8 mouse cellular contexts compared by ENCODE assay signal in genomic region chr6:100013949-100014348, GRCm38 (mm10).
A peak's percentile ranks its signal among the peaks of the same experiment; 100 is the strongest.
DNase-seq lines count a peak whose midpoint lies in the region; ATAC-seq and TF ChIP-seq lines count a peak whose summit lies in the region.

No protein-coding gene starts in this region.

- DNase-seq in cerebellum, postnatal 25 days = peak; percentile 38 to 57
- no peak for DNase-seq in cerebellum, adult 11 months
- no peak for DNase-seq in Patski (ENCODE audit: low read depth, low spot score)
- no peak for DNase-seq in right cerebral cortex, postnatal 14 days

- peaks cover 58% of the 10 kb centered on the region for H3K27me3 ChIP-seq in Patski
- H3K27me3 ChIP-seq in heart, embryonic 13.5 days (replicated peaks) = peaks cover 75% of the 10 kb centered on the region
- peaks cover 72% of the 10 kb centered on the region for H3K27me3 ChIP-seq in limb, embryonic 12.5 days
- H3K27me3 ChIP-seq in midbrain, embryonic 16.5 days (ENCODE audit: control insufficient read depth, insufficient read depth, low read depth, low read length) = no peaks in the 10 kb centered on the region; the same call in 1 of the 2 replicates

- no peaks in the 10 kb centered on the region for H3K36me3 ChIP-seq in heart, embryonic 13.5 days
- no peaks in the 10 kb centered on the region for H3K36me3 ChIP-seq in limb, embryonic 12.5 days
- no peaks in the 10 kb centered on the region for H3K36me3 ChIP-seq in midbrain, embryonic 16.5 days (ENCODE audit: control insufficient read depth, insufficient read depth, low read length)

- peak overlapping the region; percentile 36; the same call in 1 of the 2 replicates for H3K27ac ChIP-seq in heart, embryonic 13.5 days (replicated peaks)
- H3K27ac ChIP-seq in limb, embryonic 12.5 days = peak overlapping the region; percentile 50; the same call in 1 of the 2 replicates
- H3K27ac ChIP-seq in midbrain, embryonic 16.5 days (ENCODE audit: low read length) = no peak overlapping the region

- CTCF ChIA-PET in Patski (lab: Charles Lee) = no interaction called here

- H3K9ac ChIP-seq in heart, embryonic 13.5 days = no peak overlapping the region; the same call in 1 of the 2 replicates
- H3K9ac ChIP-seq in limb, embryonic 12.5 days (replicated peaks) = no peak overlapping the region
- H3K9ac ChIP-seq in midbrain, embryonic 16.5 days (ENCODE audit: low read depth, low read length) = no peak overlapping the region

- peak; percentile 44 for ATAC-seq in Patski
- no peak; the same call in 1 of the 2 replicates for ATAC-seq in heart, embryonic 13.5 days (ENCODE audit: extremely low read depth, insufficient number of reproducible peaks, low FRiP score, low TSS enrichment)
- peak; percentile 76 for ATAC-seq in limb, embryonic 12.5 days (ENCODE audit: insufficient number of reproducible peaks, insufficient read depth, low FRiP score, low TSS enrichment, low read depth)
- no peak for ATAC-seq in midbrain, embryonic 16.5 days
- ATAC-seq in erythroblast, adult 5-6 weeks (replicated peaks; ENCODE audit: low FRiP score, poor library complexity, severe bottlenecking) = no peak

- no peak overlapping the region for H3K4me2 ChIP-seq in heart, embryonic 13.5 days
- H3K4me2 ChIP-seq in limb, embryonic 12.5 days = peak overlapping the region; percentile 19; the same call in 1 of the 2 replicates
- no peak overlapping the region for H3K4me2 ChIP-seq in midbrain, embryonic 16.5 days (ENCODE audit: low read length)

- no peak for TF ChIP-seq CTCF in Patski (IDR thresholded peaks at IDR 0.05)

- WGBS in heart, embryonic 13.5 days = 27% methylated on average over 6 of the region's 6 CpGs
- 0% methylated on average over 6 of the region's 6 CpGs for WGBS in limb, embryonic 12.5 days
- 36% methylated on average over 6 of the region's 6 CpGs for WGBS in midbrain, embryonic 16.5 days

- in situ Hi-C loops in Patski (cut with MboI; ENCODE audit: low pct_unique_long_range_greater_than_20kb) = no loop called here

- H3K9me3 ChIP-seq in heart, embryonic 13.5 days = no peaks in the 10 kb centered on the region
- H3K9me3 ChIP-seq in limb, embryonic 12.5 days = no peaks in the 10 kb centered on the region
- no peaks in the 10 kb centered on the region for H3K9me3 ChIP-seq in midbrain, embryonic 16.5 days (replicated peaks; ENCODE audit: control insufficient read depth, low read length, poor library complexity, severe bottlenecking)

- H3K4me1 ChIP-seq in heart, embryonic 13.5 days = peaks cover 37% of the 10 kb centered on the region
- peaks cover 38% of the 10 kb centered on the region for H3K4me1 ChIP-seq in limb, embryonic 12.5 days (replicated peaks)
- H3K4me1 ChIP-seq in midbrain, embryonic 16.5 days (ENCODE audit: control insufficient read depth, insufficient read depth, low read length) = peaks cover 14% of the 10 kb centered on the region

- H3K4me3 ChIP-seq in heart, embryonic 13.5 days = no peak overlapping the region
- no peak overlapping the region for H3K4me3 ChIP-seq in limb, embryonic 12.5 days (replicated peaks)
- H3K4me3 ChIP-seq in midbrain, embryonic 16.5 days (ENCODE audit: low read depth, low read length) = no peak overlapping the region

- POLR2A ChIA-PET in Patski (lab: Charles Lee) = no interaction called here

Comparison
In these comparisons a context has a peak if more than half of its experiments do, and no peak if none do; other contexts are left out.
1. DNase-seq: peak in cerebellum, postnatal 25 days (2 of 2); none in cerebellum, adult 11 months (single experiment), Patski (single experiment) and right cerebral cortex, postnatal 14 days (single experiment).
2. ATAC-seq: peak in Patski (single experiment) and limb, embryonic 12.5 days (single experiment); none in heart, embryonic 13.5 days (single experiment), midbrain, embryonic 16.5 days (single experiment) and erythroblast, adult 5-6 weeks (single experiment).